Mouse (Mus musculus): ENCODE measurements around the gene Irx3. TPM values are rescaled to one million over a fixed set of nuclear protein-coding genes. Genes with fewer than 3 reads are reported as not detected.

Irx3 gene
- polyA plus RNA-seq (2014; fragmentation: Nextera tagmentation; extraction: Ambion mirVana) = 16.1 and 19.8 TPM in 2 replicates

DNA sequence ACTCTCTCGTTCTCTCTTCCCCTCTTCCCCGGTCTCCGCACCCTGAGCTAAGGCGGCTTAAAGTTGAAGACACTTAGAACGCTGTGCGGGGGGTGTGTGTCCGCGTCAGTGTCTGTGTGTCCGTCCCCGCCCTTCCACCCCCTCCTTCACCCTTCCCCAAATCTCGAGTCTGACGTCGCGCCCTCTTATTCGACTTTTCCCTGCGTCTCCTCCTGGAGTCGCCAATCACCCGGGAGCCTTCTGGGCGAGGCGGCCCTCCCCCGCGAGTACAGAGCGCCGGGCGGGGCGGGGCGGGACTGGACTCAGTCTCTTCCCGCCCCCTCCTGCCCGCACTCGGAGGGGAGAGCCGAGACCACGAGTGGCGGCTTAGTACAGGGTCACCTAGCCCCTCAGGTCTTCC lies at the start of gene Irx3:
Gene Irx3, minus strand, starts transcription at position 229 of the 400 bp plus-strand sequence.
- peak within 1 kb of the TSS; percentile 88 for H3K4me3 ChIP-seq (ENCODE audit: low read depth, low read length)
- peak within 1 kb of the TSS; percentile 78 for H3K4me2 ChIP-seq (ENCODE audit: low read depth)
- H3K9ac ChIP-seq (ENCODE audit: low read length) = peak within 1 kb of the TSS; percentile 91
- WGBS = under 1% methylated on average over 31 of the region's 33 CpGs
- ATAC-seq (ENCODE audit: insufficient read depth, low FRiP score, low TSS enrichment) = peak; percentile 72
- peaks cover 50% of the 10 kb centered on the region for H3K4me1 ChIP-seq (ENCODE audit: control insufficient read depth, insufficient read depth, low read length)
- DNase-seq (ENCODE audit: low spot score) = peak; percentile 91
- no peaks in the 10 kb centered on the region for H3K9me3 ChIP-seq (ENCODE audit: control insufficient read depth, low read length)
- H3K27ac ChIP-seq (ENCODE audit: low read depth, low read length) = peak within 1 kb of the TSS; percentile 96
- peaks cover 30% of the 10 kb centered on the region for H3K27me3 ChIP-seq (ENCODE audit: control insufficient read depth, insufficient read depth, low read length)
- no peaks in the 10 kb centered on the region for H3K36me3 ChIP-seq (ENCODE audit: control insufficient read depth, insufficient read depth, low read length)

DNA sequence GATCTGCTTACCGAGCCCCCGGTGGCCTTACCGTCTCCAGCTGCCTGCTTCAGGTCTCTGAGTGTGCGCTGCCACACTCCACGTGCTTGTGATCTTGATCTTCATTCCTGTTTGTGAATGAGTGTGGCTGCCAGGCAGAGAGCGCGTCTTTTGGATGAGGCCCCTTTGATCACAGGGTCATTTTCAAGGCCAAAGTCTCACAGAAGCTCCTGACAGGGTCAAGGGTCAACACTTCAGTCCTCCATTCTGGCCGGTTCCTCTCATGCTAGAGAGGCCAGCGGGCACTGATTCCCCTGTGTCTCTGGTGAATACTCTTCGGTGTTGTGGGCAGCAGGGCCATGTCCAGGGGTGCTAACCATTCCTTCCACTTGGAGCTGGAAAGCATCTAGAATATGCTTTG lies 49.5 kb upstream of the Irx3 start:
- Histone ChIP-seq H3K4me3 (ENCODE audit: low read depth, low read length) (no peak overlapping the region), H3K27ac (ENCODE audit: low read depth, low read length) (no peak overlapping the region), H3K4me2 (ENCODE audit: low read depth) (no peak overlapping the region), H3K4me1 (ENCODE audit: control insufficient read depth, insufficient read depth, low read length) (no peaks in the 10 kb centered on the region), H3K9me3 (ENCODE audit: control insufficient read depth, low read length) (no peaks in the 10 kb centered on the region), H3K36me3 (ENCODE audit: control insufficient read depth, insufficient read depth, low read length) (no peaks in the 10 kb centered on the region), H3K27me3 (ENCODE audit: control insufficient read depth, insufficient read depth, low read length) (no peaks in the 10 kb centered on the region), H3K9ac (ENCODE audit: low read length) (no peak overlapping the region)
- no peak for ATAC-seq (ENCODE audit: insufficient read depth, low FRiP score, low TSS enrichment)
- DNase-seq (ENCODE audit: low spot score) = no peak
- 69% methylated on average over 10 of the region's 10 CpGs for whole genome bisulfite sequencing

DNA sequence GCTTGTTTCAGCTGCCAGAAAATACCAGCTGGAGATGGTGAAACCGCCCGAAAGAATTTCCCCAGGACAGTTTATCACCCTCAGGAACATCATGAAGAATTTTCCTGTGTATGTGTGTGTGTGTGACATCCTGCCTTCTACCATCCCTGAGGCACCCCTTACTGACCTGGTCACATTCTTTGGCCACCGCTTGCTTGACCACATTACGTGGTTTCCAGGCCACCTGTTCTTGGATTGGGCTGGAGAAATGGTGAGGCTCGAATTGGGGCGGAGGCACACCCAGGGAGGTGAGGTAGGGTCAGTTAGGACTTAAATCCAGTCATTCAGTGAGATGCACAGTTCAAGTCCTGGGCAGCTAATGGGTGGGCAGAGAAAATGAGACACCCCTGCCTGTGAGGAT lies 48.1 kb upstream of the Irx3 start:
- WGBS = 91% methylated on average over 6 of the region's 6 CpGs
- DNase-seq (ENCODE audit: low spot score) (no peak), ATAC-seq (ENCODE audit: insufficient read depth, low FRiP score, low TSS enrichment) (no peak)
- H3K36me3 ChIP-seq (ENCODE audit: control insufficient read depth, insufficient read depth, low read length) = no peaks in the 10 kb centered on the region
- H3K9me3 ChIP-seq (ENCODE audit: control insufficient read depth, low read length) = no peaks in the 10 kb centered on the region
- H3K4me1 ChIP-seq (ENCODE audit: control insufficient read depth, insufficient read depth, low read length) = no peaks in the 10 kb centered on the region
- H3K9ac ChIP-seq (ENCODE audit: low read length) = no peak overlapping the region
- no peak overlapping the region for H3K4me2 ChIP-seq (ENCODE audit: low read depth)
- H3K27me3 ChIP-seq (ENCODE audit: control insufficient read depth, insufficient read depth, low read length) = no peaks in the 10 kb centered on the region
- H3K27ac ChIP-seq (ENCODE audit: low read depth, low read length) = no peak overlapping the region
- H3K4me3 ChIP-seq (ENCODE audit: low read depth, low read length) = no peak overlapping the region

DNA sequence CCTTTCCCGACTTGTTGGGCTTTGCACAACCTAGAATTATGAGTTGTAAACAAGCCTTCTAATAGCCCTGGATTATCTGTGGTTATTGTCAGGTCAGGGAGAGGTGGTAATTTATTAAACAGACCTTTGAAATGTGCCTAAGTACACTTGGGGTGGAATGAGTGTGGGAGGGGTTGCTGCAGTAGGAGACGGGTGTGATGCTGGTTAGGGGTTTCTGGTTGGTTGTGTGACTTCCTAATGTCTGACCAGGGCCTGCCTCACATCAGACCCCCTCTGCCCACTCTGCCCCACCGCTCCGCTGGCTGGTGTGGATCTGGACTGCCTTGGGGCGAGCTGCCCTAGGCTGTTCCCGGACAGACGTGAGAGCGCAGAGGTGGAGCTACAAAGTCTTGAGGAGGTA lies 47.7 kb upstream of the Irx3 start:
- no peaks in the 10 kb centered on the region for H3K9me3 ChIP-seq (ENCODE audit: control insufficient read depth, low read length)
- ATAC-seq (ENCODE audit: insufficient read depth, low FRiP score, low TSS enrichment) = no peak
- H3K4me3 ChIP-seq (ENCODE audit: low read depth, low read length) = no peak overlapping the region
- no peak overlapping the region for H3K4me2 ChIP-seq (ENCODE audit: low read depth)
- H3K4me1 ChIP-seq (ENCODE audit: control insufficient read depth, insufficient read depth, low read length) = no peaks in the 10 kb centered on the region
- H3K27me3 ChIP-seq (ENCODE audit: control insufficient read depth, insufficient read depth, low read length) = no peaks in the 10 kb centered on the region
- 78% methylated on average over 8 of the region's 8 CpGs for WGBS
- H3K9ac ChIP-seq (ENCODE audit: low read length) = no peak overlapping the region
- no peaks in the 10 kb centered on the region for H3K36me3 ChIP-seq (ENCODE audit: control insufficient read depth, insufficient read depth, low read length)
- H3K27ac ChIP-seq (ENCODE audit: low read depth, low read length) = no peak overlapping the region
- DNase-seq (ENCODE audit: low spot score) = no peak

DNA sequence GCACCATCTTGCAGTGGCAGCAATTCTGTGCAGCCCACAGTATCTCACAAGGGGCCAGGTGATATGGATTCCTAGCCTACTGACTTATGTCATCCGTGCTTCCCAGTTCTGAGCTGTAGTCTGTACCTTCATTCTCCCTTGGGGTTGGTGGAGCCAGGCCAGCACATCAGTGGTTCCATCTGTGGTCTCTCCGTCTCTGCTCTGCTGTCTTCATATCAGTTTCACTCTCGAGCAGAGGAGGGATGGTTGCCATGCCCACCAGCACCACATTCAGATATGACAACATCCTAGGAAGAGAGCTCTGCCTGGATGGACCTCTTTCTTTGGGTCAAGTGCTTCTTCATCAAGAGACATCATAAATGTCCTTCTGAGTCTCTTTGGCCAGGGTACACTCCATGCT lies 43.8 kb upstream of the Irx3 start:
- Histone ChIP-seq H3K27ac (ENCODE audit: low read depth, low read length) (no peak overlapping the region), H3K9ac (ENCODE audit: low read length) (no peak overlapping the region), H3K27me3 (ENCODE audit: control insufficient read depth, insufficient read depth, low read length) (no peaks in the 10 kb centered on the region), H3K4me3 (ENCODE audit: low read depth, low read length) (no peak overlapping the region), H3K9me3 (ENCODE audit: control insufficient read depth, low read length) (no peaks in the 10 kb centered on the region), H3K4me2 (ENCODE audit: low read depth) (no peak overlapping the region), H3K4me1 (ENCODE audit: control insufficient read depth, insufficient read depth, low read length) (no peaks in the 10 kb centered on the region), H3K36me3 (ENCODE audit: control insufficient read depth, insufficient read depth, low read length) (no peaks in the 10 kb centered on the region)
- DNase-seq (ENCODE audit: low spot score) (no peak), ATAC-seq (ENCODE audit: insufficient read depth, low FRiP score, low TSS enrichment) (no peak)
- WGBS = 85% methylated on average over 3 of the region's 3 CpGs

DNA sequence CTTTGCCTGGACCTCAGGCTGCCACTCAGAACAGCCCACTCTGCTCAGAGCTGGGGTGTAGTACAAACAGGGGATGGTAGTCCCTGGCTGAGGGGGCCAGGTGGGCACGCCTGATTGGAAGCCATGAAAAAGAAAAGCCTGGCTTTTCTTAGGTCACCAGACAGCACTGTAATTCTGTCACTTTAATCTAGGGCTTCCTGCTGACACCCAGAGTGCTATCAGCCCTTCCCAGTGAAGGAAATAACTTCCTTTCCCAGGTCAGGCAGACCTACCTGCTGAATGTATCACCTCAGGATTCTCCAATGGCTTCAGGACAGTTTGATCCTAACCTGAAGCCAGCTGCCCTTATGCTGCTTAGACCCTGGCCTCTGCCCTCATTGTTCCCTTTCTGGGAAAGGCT lies 35.3 kb upstream of the Irx3 start:
- Histone ChIP-seq H3K4me2 (ENCODE audit: low read depth) (no peak overlapping the region), H3K4me3 (ENCODE audit: low read depth, low read length) (no peak overlapping the region), H3K27me3 (ENCODE audit: control insufficient read depth, insufficient read depth, low read length) (no peaks in the 10 kb centered on the region), H3K4me1 (ENCODE audit: control insufficient read depth, insufficient read depth, low read length) (no peaks in the 10 kb centered on the region), H3K9ac (ENCODE audit: low read length) (no peak overlapping the region), H3K27ac (ENCODE audit: low read depth, low read length) (no peak overlapping the region), H3K9me3 (ENCODE audit: control insufficient read depth, low read length) (no peaks in the 10 kb centered on the region), H3K36me3 (ENCODE audit: control insufficient read depth, insufficient read depth, low read length) (no peaks in the 10 kb centered on the region)
- 31% methylated on average over 1 of the region's 1 CpGs for WGBS
- ATAC-seq (ENCODE audit: insufficient read depth, low FRiP score, low TSS enrichment) (no peak), DNase-seq (ENCODE audit: low spot score) (no peak)

DNA sequence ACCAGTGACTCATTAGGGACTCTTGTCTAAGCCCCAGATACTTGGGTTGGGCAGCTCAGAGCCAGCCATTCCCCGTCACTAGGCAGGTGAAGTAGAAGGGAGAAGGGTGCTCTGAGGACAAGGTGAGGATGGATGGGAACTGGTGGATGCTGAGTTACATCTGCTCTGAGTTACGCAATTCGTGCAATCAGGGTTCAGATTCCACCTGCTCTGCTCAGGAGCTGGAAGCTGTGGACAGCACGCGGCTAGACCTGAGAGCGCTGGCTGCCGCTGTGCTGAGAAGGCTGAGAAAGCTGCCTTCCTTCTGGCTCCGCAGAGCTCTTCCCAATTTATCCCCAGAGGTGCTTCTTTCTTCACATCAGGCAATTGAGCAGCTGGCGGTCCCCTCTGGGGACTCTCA lies 34.8 kb upstream of the Irx3 start:
- Histone ChIP-seq H3K9ac (ENCODE audit: low read length) (no peak overlapping the region), H3K4me1 (ENCODE audit: control insufficient read depth, insufficient read depth, low read length) (no peaks in the 10 kb centered on the region), H3K9me3 (ENCODE audit: control insufficient read depth, low read length) (no peaks in the 10 kb centered on the region), H3K27ac (ENCODE audit: low read depth, low read length) (no peak overlapping the region), H3K4me3 (ENCODE audit: low read depth, low read length) (no peak overlapping the region), H3K27me3 (ENCODE audit: control insufficient read depth, insufficient read depth, low read length) (no peaks in the 10 kb centered on the region), H3K4me2 (ENCODE audit: low read depth) (no peak overlapping the region), H3K36me3 (ENCODE audit: control insufficient read depth, insufficient read depth, low read length) (no peaks in the 10 kb centered on the region)
- ATAC-seq (ENCODE audit: insufficient read depth, low FRiP score, low TSS enrichment) (no peak), DNase-seq (ENCODE audit: low spot score) (no peak)
- WGBS = 53% methylated on average over 9 of the region's 9 CpGs

DNA sequence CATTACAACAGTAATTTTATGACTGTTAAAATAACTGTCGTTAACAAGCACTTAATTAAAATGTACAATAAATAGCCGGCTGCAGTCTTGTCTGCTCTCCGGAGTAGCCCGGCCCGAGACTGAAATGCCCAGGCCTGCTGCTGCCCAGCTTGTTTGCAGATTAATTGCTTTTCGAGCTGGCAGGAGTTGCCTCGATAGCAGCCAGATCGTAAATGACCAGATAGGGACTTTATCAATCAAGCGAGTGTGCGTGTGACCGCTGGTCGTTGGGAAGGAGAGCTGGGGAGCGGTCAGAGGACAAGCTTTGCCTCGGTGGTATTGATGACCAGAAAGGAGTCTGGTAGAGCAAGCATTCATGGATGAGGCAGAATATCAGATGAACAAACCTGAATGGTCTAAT lies 25.8 kb upstream of the Irx3 start:
- Histone ChIP-seq H3K9me3 (ENCODE audit: control insufficient read depth, low read length) (no peaks in the 10 kb centered on the region), H3K4me3 (ENCODE audit: low read depth, low read length) (no peak overlapping the region), H3K4me2 (ENCODE audit: low read depth) (no peak overlapping the region), H3K27me3 (ENCODE audit: control insufficient read depth, insufficient read depth, low read length) (no peaks in the 10 kb centered on the region), H3K9ac (ENCODE audit: low read length) (no peak overlapping the region), H3K27ac (ENCODE audit: low read depth, low read length) (no peak overlapping the region), H3K36me3 (ENCODE audit: control insufficient read depth, insufficient read depth, low read length) (no peaks in the 10 kb centered on the region), H3K4me1 (ENCODE audit: control insufficient read depth, insufficient read depth, low read length) (no peaks in the 10 kb centered on the region)
- DNase-seq (ENCODE audit: low spot score) (peak; percentile 29), ATAC-seq (ENCODE audit: insufficient read depth, low FRiP score, low TSS enrichment) (no peak)
- WGBS = 56% methylated on average over 14 of the region's 14 CpGs

DNA sequence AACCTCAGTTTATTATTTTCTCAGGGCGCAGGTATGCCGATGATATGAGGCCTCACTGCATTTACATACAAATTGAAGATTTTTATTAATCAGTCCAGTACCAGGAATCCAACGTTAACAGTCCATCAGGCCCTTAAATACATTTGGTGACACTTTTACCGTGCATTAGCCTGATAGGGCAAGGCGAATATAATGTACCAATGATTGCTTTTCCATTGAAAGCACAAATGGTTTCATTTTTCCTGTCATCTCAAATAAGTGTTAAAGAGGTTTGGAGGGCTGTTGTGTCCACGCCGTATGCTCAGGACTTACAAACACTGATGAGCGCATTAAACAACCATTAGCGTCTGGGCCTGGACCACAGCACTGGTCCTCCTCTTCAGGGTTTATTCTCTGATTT lies 25.3 kb upstream of the Irx3 start:
- Histone ChIP-seq H3K36me3 (ENCODE audit: control insufficient read depth, insufficient read depth, low read length) (no peaks in the 10 kb centered on the region), H3K27me3 (ENCODE audit: control insufficient read depth, insufficient read depth, low read length) (no peaks in the 10 kb centered on the region), H3K4me3 (ENCODE audit: low read depth, low read length) (no peak overlapping the region), H3K9me3 (ENCODE audit: control insufficient read depth, low read length) (no peaks in the 10 kb centered on the region), H3K4me1 (ENCODE audit: control insufficient read depth, insufficient read depth, low read length) (no peaks in the 10 kb centered on the region), H3K9ac (ENCODE audit: low read length) (no peak overlapping the region), H3K4me2 (ENCODE audit: low read depth) (no peak overlapping the region), H3K27ac (ENCODE audit: low read depth, low read length) (no peak overlapping the region)
- WGBS = 77% methylated on average over 9 of the region's 9 CpGs
- DNase-seq (ENCODE audit: low spot score) (no peak), ATAC-seq (ENCODE audit: insufficient read depth, low FRiP score, low TSS enrichment) (no peak)
